Mouse (Mus musculus) ES-E14 (cell line): ENCODE data around the gene Ralgps1. TPM values are rescaled to one million over a fixed set of nuclear protein-coding genes. Genes with fewer than 3 reads are reported as not detected.

ENCODE experiments used
- DNase-seq: peaks from one replicate; pipeline ENCODE4 v3.0.0-alpha.2; 2013; ENCODE audit warnings: low read depth, low spot score
- H3K27ac ChIP-seq: 2 replicates; pipeline ENCODE4 v1.5.1; 2012; ENCODE audit warnings: low read depth, mild to moderate bottlenecking, low read length, moderate library complexity, mixed read lengths; ENCODE audit not compliant: poor library complexity, insufficient read depth, severe bottlenecking
- H3K36me3 ChIP-seq: 2 replicates; pipeline ENCODE4 v1.6.1; 2012; ENCODE audit warnings: mild to moderate bottlenecking, low read length, moderate library complexity, mixed read lengths; ENCODE audit not compliant: control insufficient read depth, poor library complexity, insufficient read depth, severe bottlenecking
- H3K4me1 ChIP-seq, 2 experiments: fragments of 150-350 bp in 1 of 2; sonication (generic) in 1 of 2; 2 replicates each; pipeline ENCODE4 v1.6.1; 2012; ENCODE audit warnings: low read length in 2 of 2, mild to moderate bottlenecking in 1 of 2, mixed read lengths in 1 of 2; ENCODE audit not compliant: control insufficient read depth in 2 of 2, insufficient read depth in 2 of 2, poor library complexity in 1 of 2
- H3K4me3 ChIP-seq, 2 experiments: fragments of 150-350 bp in 1 of 2; sonication (generic) in 1 of 2; 2 replicates each; pipeline ENCODE4 v1.5.1; 2012; ENCODE audit warnings: low read length in 2 of 2, low read depth in 1 of 2, mild to moderate bottlenecking in 1 of 2, mixed read lengths in 1 of 2; ENCODE audit not compliant: insufficient read depth in 1 of 2, poor library complexity in 1 of 2, severe bottlenecking in 1 of 2
- H3K9ac ChIP-seq: 2 replicates; pipeline ENCODE4 v1.6.1; 2012; ENCODE audit warnings: low read depth, mild to moderate bottlenecking, low read length, mixed read lengths; ENCODE audit not compliant: poor library complexity, insufficient read depth, severe bottlenecking
- H3K9me3 ChIP-seq: fragments of 150-350 bp; sonication (generic); 2 replicates; pipeline ENCODE4 v1.6.1; 2012; ENCODE audit warnings: low read depth, mild to moderate bottlenecking, low read length; ENCODE audit not compliant: control insufficient read depth, insufficient read depth
- CHD2 ChIP-seq: IDR thresholded peaks from 2 replicates; pipeline ENCODE4 v1.6.1; 2014; ENCODE audit warnings: mild to moderate bottlenecking, low read depth, low read length, inconsistent platforms
- HCFC1 ChIP-seq: IDR thresholded peaks from 2 replicates; pipeline ENCODE4 v1.6.1; 2012; ENCODE audit warnings: low read length, inconsistent platforms, borderline replicate concordance; ENCODE audit not compliant: insufficient read depth
- MAFK ChIP-seq: IDR thresholded peaks from 2 replicates; pipeline ENCODE4 v1.6.1; 2014; ENCODE audit warnings: mild to moderate bottlenecking, low read depth, low read length, inconsistent platforms; ENCODE audit not compliant: insufficient read depth
- ZC3H11A ChIP-seq: IDR thresholded peaks from 2 replicates; pipeline ENCODE4 v1.6.1; 2012; ENCODE audit warnings: low read depth, mild to moderate bottlenecking, inconsistent platforms, low read length, borderline replicate concordance
- ZNF384 ChIP-seq: IDR thresholded peaks from 2 replicates; pipeline ENCODE4 v1.6.1; 2012; ENCODE audit warnings: low read depth, low read length, inconsistent platforms
- in situ Hi-C, 2 experiments: fragments of 600-800 bp; cut with MboI; formaldehyde crosslinking; loops; one replicate each; pipeline ENCODE4 v1.15.1; 2025; ENCODE audit warnings: low sequenced_read_pairs in 2 of 2, inconsistent platforms in 1 of 2; ENCODE audit not compliant: unreplicated experiment in 2 of 2
- total RNA-seq: library from RNA; depleted of rRNA; stranded (reverse); fragments of 300-350 nt; gene quantifications from 2 replicates; pipeline ENCODE4 v1.2.3, GENCODE M21; 2012

Gene Ralgps1
- total RNA-seq, 1 experiment, result 5.4 TPM

GRCm38 (mm10) chr2:33371648-33372408 is 542 bp upstream of the Ralgps1 start:
- H3K27ac ChIP-seq, result no peak overlapping the region
- peak overlapping the region in 1 of 2 experiments; percentile 41; a peak in 2 of 4 replicates for H3K4me3 ChIP-seq
- peaks cover 0 to 7% of the 10 kb centered on the region in 2 experiments; a peak in 1 of 4 replicates for H3K4me1 ChIP-seq
- H3K36me3 ChIP-seq, result peaks cover 2% of the 10 kb centered on the region; the same call in 1 of the 2 replicates
- no peaks in the 10 kb centered on the region for H3K9me3 ChIP-seq
- in situ Hi-C loops, result no loop called here
- H3K9ac ChIP-seq, result no peak overlapping the region
- TF ChIP-seq ZNF384 (peak; percentile 94; the same call in 1 of the 2 replicates), HCFC1 (no peak), ZC3H11A (no peak), CHD2 (no peak), MAFK (no peak)
- no peak for DNase-seq

- H3K36me3 ChIP-seq, result peaks cover 2% of the 10 kb centered on the region; the same call in 1 of the 2 replicates
- peak overlapping the region; percentile 78 to 95 for H3K4me3 ChIP-seq
- TF ChIP-seq HCFC1, result no peak
- TF ChIP-seq ZNF384, result no peak
- TF ChIP-seq CHD2, result no peak
- H3K4me1 ChIP-seq, result peaks cover 0 to 7% of the 10 kb centered on the region in 2 experiments; a peak in 1 of 4 replicates
- DNase-seq, result no peak
- in situ Hi-C loops, result no loop called here
- no peaks in the 10 kb centered on the region for H3K9me3 ChIP-seq
- no peak overlapping the region for H3K27ac ChIP-seq
- peak overlapping the region; percentile 75 for H3K9ac ChIP-seq
Measured at GRCm38 (mm10) chr2:33370276-33370776, 960 bp downstream of the Ralgps1 start.

GRCm38 (mm10) chr2:33369453-33369852 is 1.8 kb downstream of the Ralgps1 start:
- H3K9me3 ChIP-seq, result no peaks in the 10 kb centered on the region
- no peak overlapping the region for H3K4me3 ChIP-seq
- H3K27ac ChIP-seq, result no peak overlapping the region
- H3K9ac ChIP-seq, result no peak overlapping the region
- DNase-seq, result no peak
- in situ Hi-C loops, result no loop called here
- H3K36me3 ChIP-seq, result peaks cover 2% of the 10 kb centered on the region; the same call in 1 of the 2 replicates
- H3K4me1 ChIP-seq, result peaks cover 0 to 7% of the 10 kb centered on the region in 2 experiments; a peak in 1 of 4 replicates
- TF ChIP-seq ZC3H11A, result no peak
- TF ChIP-seq HCFC1, result no peak
- TF ChIP-seq CHD2, result no peak
- TF ChIP-seq ZNF384, result no peak
- TF ChIP-seq MAFK, result no peak

- no peak overlapping the region for H3K4me3 ChIP-seq
- H3K27ac ChIP-seq, result no peak overlapping the region
- in situ Hi-C loops, result no loop called here
- peaks cover 2% of the 10 kb centered on the region; the same call in 1 of the 2 replicates for H3K36me3 ChIP-seq
- TF ChIP-seq CHD2 (no peak), ZC3H11A (no peak), ZNF384 (no peak), HCFC1 (no peak), MAFK (no peak)
- no peak overlapping the region for H3K9ac ChIP-seq
- H3K9me3 ChIP-seq, result no peaks in the 10 kb centered on the region
- peaks cover 0 to 7% of the 10 kb centered on the region in 2 experiments; a peak in 1 of 4 replicates for H3K4me1 ChIP-seq
- DNase-seq, result no peak
Measured at GRCm38 (mm10) chr2:33368486-33368885, 2.8 kb downstream of the Ralgps1 start.
